Mouse (Mus musculus) hindbrain, embryonic 14.5 days (tissue): ENCODE results near the gene Eif1. TPM values are rescaled to one million over a fixed set of nuclear protein-coding genes. Genes with fewer than 3 reads are reported as not detected.

Experiments
- polyA plus RNA-seq: library from polyadenylated mRNA; unstranded; fragments of >200 nt; fragmentation: Nextera tagmentation; extraction: Ambion mirVana; gene quantifications from 2 replicates; pipeline ENCODE4 v1.2.1, GENCODE M21; 2014

Gene Eif1
- polyA plus RNA-seq, 1 experiment from 2014 or later = 1,372 TPM

Other genes starting within 250 kb of the Eif1 start
- gene Krt32, start 231.7 kb upstream of the Eif1 start, polyA plus RNA-seq = not detected in 2 replicates
- gene Krt35, start 223.6 kb upstream of the Eif1 start, polyA plus RNA-seq = not detected in 2 replicates
- not detected in 2 replicates for gene Krt36, start 214.3 kb upstream of the Eif1 start, polyA plus RNA-seq
- gene Krt13, start 198.3 kb upstream of the Eif1 start, polyA plus RNA-seq = not detected in 2 replicates
- gene Krt15, start 184.0 kb upstream of the Eif1 start, polyA plus RNA-seq = 0.15 and 0.16 TPM in 2 replicates
- 0.87 and 0.90 TPM in 2 replicates for gene Krt19, start 171.2 kb upstream of the Eif1 start, polyA plus RNA-seq
- not detected in 2 replicates for gene Krt9, start 126.6 kb upstream of the Eif1 start, polyA plus RNA-seq
- 0.23 TPM in 1 of 2 replicates, not detected in the other for gene Krt14, start 112.3 kb upstream of the Eif1 start, polyA plus RNA-seq
- gene Krt16, start 71.0 kb upstream of the Eif1 start, polyA plus RNA-seq = not detected in 2 replicates
- gene Krt17, start 58.9 kb upstream of the Eif1 start, polyA plus RNA-seq = 0.13 and 0.16 TPM in 2 replicates
- not detected in 2 replicates for gene Krt42, start 50.0 kb upstream of the Eif1 start, polyA plus RNA-seq
- 0.50 TPM in 1 of 2 replicates, not detected in the other for gene Gast, start 14.5 kb downstream of the Eif1 start, polyA plus RNA-seq
- 105 and 137 TPM in 2 replicates for gene Hap1, start 36.2 kb downstream of the Eif1 start, polyA plus RNA-seq
- 59.6 and 60.2 TPM in 2 replicates for gene Jup, start 77.9 kb downstream of the Eif1 start, polyA plus RNA-seq
- gene P3h4, start 95.0 kb downstream of the Eif1 start, polyA plus RNA-seq = 19.1 and 20.4 TPM in 2 replicates
- gene Fkbp10, start 95.8 kb downstream of the Eif1 start, polyA plus RNA-seq = 22.7 and 24.7 TPM in 2 replicates
- 98.5 and 101 TPM in 2 replicates for gene Nt5c3b, start 121.9 kb downstream of the Eif1 start, polyA plus RNA-seq
- gene Klhl10, start 122.0 kb downstream of the Eif1 start, polyA plus RNA-seq = 0.52 and 0.74 TPM in 2 replicates
- gene Klhl11, start 152.9 kb downstream of the Eif1 start, polyA plus RNA-seq = 15.6 and 17.7 TPM in 2 replicates
- gene Acly, start 208.1 kb downstream of the Eif1 start, polyA plus RNA-seq = 224 and 244 TPM in 2 replicates
- 2.0 and 2.7 TPM in 2 replicates for gene Ttc25, start 225.7 kb downstream of the Eif1 start, polyA plus RNA-seq